Mouse (Mus musculus) naive thymus-derived CD4-positive, alpha-beta T cell, adult 2 months (primary cell): ENCODE data around the gene Fbl.
"Not testable (repeated sequence)": the region's sequence is repeated elsewhere in the genome, so short reads cannot be mapped to it uniquely, and the experiment has no call there.

Experiments
- DNase-seq: peaks from one replicate; pipeline ENCODE4 v3.0.0-alpha.2; 2011; ENCODE audit warnings: low read depth

The Fbl gene

GRCm38 (mm10) chr7:28169489-28170422 is at the start of gene Fbl:
TSS of gene Fbl (plus strand) at chr7:28169710.
- peak; percentile 97 for DNase-seq

- DNase-seq, result no peak
Measured at GRCm38 (mm10) chr7:28129166-28129565, 40.3 kb upstream of the Fbl start, which contains the start of gene 9530053A07Rik. TSS of gene 9530053A07Rik (plus strand) at chr7:28129466.

GRCm38 (mm10) chr7:28137613-28138012 is 31.9 kb upstream of the Fbl start:
- DNase-seq, result peak; percentile 23

GRCm38 (mm10) chr7:28148263-28148662 is 21.2 kb upstream of the Fbl start:
- peak; percentile 82 for DNase-seq

GRCm38 (mm10) chr7:28149841-28150240 is 19.7 kb upstream of the Fbl start:
- DNase-seq, result no peak

- DNase-seq, result peak; percentile 59
Measured at GRCm38 (mm10) chr7:28151584-28152221, 17.8 kb upstream of the Fbl start.

GRCm38 (mm10) chr7:28153595-28153994 is 15.9 kb upstream of the Fbl start:
- not testable (repeated sequence) for DNase-seq

GRCm38 (mm10) chr7:28159292-28159691 is 10.2 kb upstream of the Fbl start:
- no peak for DNase-seq

GRCm38 (mm10) chr7:28159893-28160292 is 9.6 kb upstream of the Fbl start:
- no peak for DNase-seq

GRCm38 (mm10) chr7:28161163-28161749 is 8.3 kb upstream of the Fbl start:
- DNase-seq, result no peak

- no peak for DNase-seq
Measured at GRCm38 (mm10) chr7:28165406-28165805, 4.1 kb upstream of the Fbl start.

- DNase-seq, result peak; percentile 87
Measured at GRCm38 (mm10) chr7:28168320-28169115, 992 bp upstream of the Fbl start.

- no peak for DNase-seq
Measured at GRCm38 (mm10) chr7:28175358-28175757, 5.8 kb downstream of the Fbl start.

- DNase-seq, result peak; percentile 99
Measured at GRCm38 (mm10) chr7:28179228-28179627, 9.7 kb downstream of the Fbl start, which contains the start of gene Dyrk1b. TSS of gene Dyrk1b (plus strand) at chr7:28179469.

- peak; percentile 95 for DNase-seq
Measured at GRCm38 (mm10) chr7:28179741-28180377, 10.3 kb downstream of the Fbl start.

GRCm38 (mm10) chr7:28180890-28181289 is 11.4 kb downstream of the Fbl start:
- no peak for DNase-seq

- no peak for DNase-seq
Measured at GRCm38 (mm10) chr7:28181376-28181775, 11.9 kb downstream of the Fbl start.

GRCm38 (mm10) chr7:28182320-28182719 is 12.8 kb downstream of the Fbl start:
- no peak for DNase-seq

GRCm38 (mm10) chr7:28185884-28186283 is 16.4 kb downstream of the Fbl start:
- no peak for DNase-seq

GRCm38 (mm10) chr7:28186631-28187030 is 17.1 kb downstream of the Fbl start:
- DNase-seq, result no peak

- no peak for DNase-seq
Measured at GRCm38 (mm10) chr7:28191489-28191888, 22.0 kb downstream of the Fbl start.
